Comparison of ENCODE assay signal across 7 mouse cellular contexts in the genomic region with DNA sequence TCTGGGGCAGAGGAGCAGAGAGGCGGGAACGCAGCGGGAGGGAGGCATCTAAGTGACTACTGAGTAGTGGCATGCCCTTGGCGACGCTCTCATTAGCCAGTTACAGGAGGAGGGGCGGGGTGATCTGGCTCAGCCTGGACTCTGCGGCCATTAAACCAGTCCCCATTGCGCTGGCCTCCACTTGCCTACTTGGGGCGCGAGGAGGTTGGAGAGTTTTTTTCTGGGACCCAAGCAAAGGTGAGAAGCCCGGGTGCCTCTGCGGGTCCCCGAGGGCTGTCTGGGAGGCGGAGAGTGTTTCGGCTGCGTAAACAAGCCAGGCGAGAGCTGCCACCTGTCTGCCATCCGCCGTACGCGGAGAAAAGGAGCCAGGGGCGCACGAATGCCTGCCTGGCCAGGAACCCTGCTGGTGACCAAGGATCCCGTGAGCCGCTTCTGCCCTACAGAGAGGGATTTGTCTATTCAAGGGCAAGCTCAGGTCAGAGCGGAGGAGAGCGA. TPM values are rescaled to one million over a fixed set of nuclear protein-coding genes. Genes with fewer than 3 reads are reported as not detected.
DNase-seq lines count a peak whose midpoint lies in the region; ATAC-seq lines count a peak whose summit lies in the region.

Pla2g16 (plus strand) TSS at position 132 of the 495 bp plus-strand sequence.

- H3K27ac ChIP-seq in intestine, embryonic 14.5 days (ENCODE audit: low read depth) = no peak within 1 kb of the TSS
- H3K27ac ChIP-seq in limb, embryonic 10.5 days = peak within 1 kb of the TSS; percentile 66
- no peak within 1 kb of the TSS for H3K27ac ChIP-seq in midbrain, embryonic 11.5 days (ENCODE audit: low read depth, low read length)

- intact Hi-C loops in gastrocnemius, postnatal 36 days (cut with DNase I) = no loop called here

- H3K4me1 ChIP-seq in intestine, embryonic 14.5 days (replicated peaks; ENCODE audit: control insufficient read depth, insufficient read depth, low read length) = no peaks in the 10 kb centered on the region
- H3K4me1 ChIP-seq in limb, embryonic 10.5 days = peaks cover 19% of the 10 kb centered on the region
- H3K4me1 ChIP-seq in midbrain, embryonic 11.5 days (ENCODE audit: control insufficient read depth, insufficient read depth, low read length) = peaks cover 6% of the 10 kb centered on the region

- WGBS in intestine, embryonic 14.5 days = 1% methylated on average over 27 of the region's 27 CpGs
- WGBS in limb, embryonic 10.5 days = under 1% methylated on average over 27 of the region's 27 CpGs
- WGBS in midbrain, embryonic 11.5 days = under 1% methylated on average over 27 of the region's 27 CpGs

- peak within 1 kb of the TSS; percentile 68 for H3K4me2 ChIP-seq in intestine, embryonic 14.5 days (ENCODE audit: low read length)
- H3K4me2 ChIP-seq in midbrain, embryonic 11.5 days = peak within 1 kb of the TSS; percentile 68

- H3K36me3 ChIP-seq in intestine, embryonic 14.5 days (ENCODE audit: control insufficient read depth, insufficient read depth, low read length) = no peaks in the 10 kb centered on the region
- no peaks in the 10 kb centered on the region for H3K36me3 ChIP-seq in limb, embryonic 10.5 days
- H3K36me3 ChIP-seq in midbrain, embryonic 11.5 days (ENCODE audit: control insufficient read depth, insufficient read depth, low read length) = no peaks in the 10 kb centered on the region

- peak; percentile 96 for DNase-seq in adipocyte (ENCODE audit: low spot score)
- DNase-seq in embryo, embryonic 10 days (ENCODE audit: low spot score) = peak; percentile 85
- peak; percentile 61 to 70 for DNase-seq in gastrocnemius, postnatal 36 days
- DNase-seq in intestine, embryonic 14.5 days (ENCODE audit: low spot score) = peak; percentile 76
- peak; percentile 70 for DNase-seq in limb, embryonic 10.5 days (ENCODE audit: low spot score)
- peak; percentile 91 for DNase-seq in midbrain, embryonic 11.5 days (ENCODE audit: low spot score, missing footprints)
- peak; percentile 39 to 62 for DNase-seq in spleen, adult 18-20 months

- H3K9ac ChIP-seq in intestine, embryonic 14.5 days (ENCODE audit: low read length) = peak within 1 kb of the TSS; percentile 32; the same call in 1 of the 2 replicates
- peak within 1 kb of the TSS; percentile 51 for H3K9ac ChIP-seq in midbrain, embryonic 11.5 days (ENCODE audit: low read length)

- peak within 1 kb of the TSS; percentile 41 for H3K4me3 ChIP-seq in intestine, embryonic 14.5 days (ENCODE audit: low read depth, low read length)
- H3K4me3 ChIP-seq in limb, embryonic 10.5 days = peak within 1 kb of the TSS; percentile 61
- H3K4me3 ChIP-seq in midbrain, embryonic 11.5 days (ENCODE audit: low read depth, low read length) = peak within 1 kb of the TSS; percentile 35

- no peaks in the 10 kb centered on the region for H3K27me3 ChIP-seq in intestine, embryonic 14.5 days (replicated peaks; ENCODE audit: control insufficient read depth, insufficient read depth, low read length)
- H3K27me3 ChIP-seq in limb, embryonic 10.5 days (ENCODE audit: low read depth, poor library complexity, severe bottlenecking) = peaks cover 23% of the 10 kb centered on the region
- H3K27me3 ChIP-seq in midbrain, embryonic 11.5 days (ENCODE audit: control insufficient read depth, insufficient read depth, low read length) = peaks cover 8% of the 10 kb centered on the region; the same call in 1 of the 2 replicates

- H3K9me3 ChIP-seq in intestine, embryonic 14.5 days (ENCODE audit: control insufficient read depth, low read length) = no peaks in the 10 kb centered on the region
- no peaks in the 10 kb centered on the region for H3K9me3 ChIP-seq in limb, embryonic 10.5 days (replicated peaks)
- no peaks in the 10 kb centered on the region for H3K9me3 ChIP-seq in midbrain, embryonic 11.5 days (ENCODE audit: control insufficient read depth, low read length)

- ATAC-seq in intestine, embryonic 14.5 days (replicated peaks; ENCODE audit: low FRiP score, low TSS enrichment, low read depth) = peak; percentile 78
- ATAC-seq in midbrain, embryonic 11.5 days (ENCODE audit: low FRiP score) = peak; percentile 82

RNA-seq across cellular contexts. Expression of gene Pla2g16, which starts in this region (rescaled TPM):
- total RNA-seq in gastrocnemius, postnatal 36 days (2021) = 100 to 1,000 TPM in 1 of 2 experiments, 10 to 100 TPM in 1; 99.9 to 107 TPM
- 7.0 and 8.4 TPM in 2 replicates for polyA plus RNA-seq in intestine, embryonic 14.5 days (2014; fragmentation: Nextera tagmentation; extraction: Ambion mirVana)
- 3.2 and 3.6 TPM in 2 replicates for polyA plus RNA-seq in limb, embryonic 10.5 days (2016; fragmentation: Nextera tagmentation; extraction: Ambion mirVana)
- polyA plus RNA-seq in midbrain, embryonic 11.5 days (2014; fragmentation: Nextera tagmentation; extraction: Ambion mirVana) = 2.3 and 3.2 TPM in 2 replicates
